Mouse (Mus musculus) layer of hippocampus, adult 2 months (tissue): ENCODE measurements around the gene Sacm1l. TPM values are rescaled to one million over a fixed set of nuclear protein-coding genes. Genes with fewer than 3 reads are reported as not detected.
A peak's percentile ranks its signal among the peaks of the same experiment; 100 is the strongest.

Experiments
- DNase-seq, 2 experiments: peaks; one replicate each; pipeline ENCODE4 v3.0.0; 2022; ENCODE audit warnings: low spot score in 2 of 2
- H3K27ac ChIP-seq: fragments of 200-600 bp; 2 replicates; pipeline ENCODE4 v1.8.1; 2022
- H3K4me3 ChIP-seq: fragments of 200-600 bp; 2 replicates; pipeline ENCODE4 v1.8.1; 2022; ENCODE audit warnings: mild to moderate bottlenecking
- CTCF ChIP-seq: fragments of 200-600 bp; conservative IDR thresholded peaks from 2 replicates; pipeline ENCODE4 v1.8.1; 2022; ENCODE audit warnings: antibody characterized with exemption, mild to moderate bottlenecking, moderate library complexity
- total RNA-seq, 2 experiments: library from RNA; stranded (reverse); gene quantifications; 2 replicates each; pipeline ENCODE4 v1.2.3; 2021

Sacm1l gene
- total RNA-seq, 2 experiments from 2014 or later = 53.7 to 56.8 TPM

DNA sequence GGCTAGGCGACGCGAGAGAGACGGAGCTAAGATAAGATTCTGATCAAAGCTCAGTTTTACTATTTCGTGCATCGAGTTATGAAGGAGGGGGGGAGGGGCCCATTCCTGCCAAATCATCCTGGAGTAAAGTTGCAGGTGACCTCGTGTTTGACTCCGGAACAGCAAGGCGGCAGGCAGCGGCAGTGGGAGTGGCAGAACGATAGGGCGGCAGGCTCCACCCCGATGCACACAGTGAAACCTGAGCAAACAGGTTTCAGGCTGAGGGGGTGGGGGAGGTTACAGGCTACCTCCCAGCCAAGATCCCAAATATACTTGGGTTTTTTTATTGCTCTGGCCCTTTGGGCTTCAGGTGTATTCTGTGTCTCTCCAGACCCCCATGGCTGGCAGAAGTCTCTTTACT is 32.9 kb upstream of the Sacm1l start:
- no peak for DNase-seq
- no peak overlapping the region for H3K27ac ChIP-seq
- no peak overlapping the region for H3K4me3 ChIP-seq
- no peak for TF ChIP-seq CTCF

GRCm38 (mm10) chr9:123497906-123498305 is 31.7 kb upstream of the Sacm1l start:
- TF ChIP-seq CTCF = no peak
- H3K4me3 ChIP-seq = no peak overlapping the region
- no peak overlapping the region for H3K27ac ChIP-seq
- DNase-seq = no peak

DNA sequence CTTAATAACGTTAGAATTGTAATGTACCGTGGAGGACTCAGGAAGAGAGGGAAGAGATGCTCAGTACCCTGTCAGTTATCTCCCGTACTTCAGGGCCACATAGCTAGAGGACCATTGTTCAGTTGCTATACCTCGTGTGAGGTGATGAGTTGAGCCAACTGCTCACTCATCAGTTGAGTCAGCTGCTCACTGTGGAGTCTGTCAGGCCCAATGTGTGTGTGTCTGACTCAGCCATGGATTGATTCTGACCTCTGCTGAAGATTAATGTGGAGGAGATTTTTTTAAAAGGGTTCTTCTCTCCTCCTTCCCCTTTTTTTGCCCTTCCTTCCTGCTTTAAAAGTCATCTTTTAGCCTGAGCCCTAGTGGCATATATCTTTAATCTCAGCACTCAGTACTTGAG is 29.1 kb upstream of the Sacm1l start:
- TF ChIP-seq CTCF = no peak
- DNase-seq = no peak
- Histone ChIP-seq H3K4me3 (no peak overlapping the region), H3K27ac (no peak overlapping the region)

DNA sequence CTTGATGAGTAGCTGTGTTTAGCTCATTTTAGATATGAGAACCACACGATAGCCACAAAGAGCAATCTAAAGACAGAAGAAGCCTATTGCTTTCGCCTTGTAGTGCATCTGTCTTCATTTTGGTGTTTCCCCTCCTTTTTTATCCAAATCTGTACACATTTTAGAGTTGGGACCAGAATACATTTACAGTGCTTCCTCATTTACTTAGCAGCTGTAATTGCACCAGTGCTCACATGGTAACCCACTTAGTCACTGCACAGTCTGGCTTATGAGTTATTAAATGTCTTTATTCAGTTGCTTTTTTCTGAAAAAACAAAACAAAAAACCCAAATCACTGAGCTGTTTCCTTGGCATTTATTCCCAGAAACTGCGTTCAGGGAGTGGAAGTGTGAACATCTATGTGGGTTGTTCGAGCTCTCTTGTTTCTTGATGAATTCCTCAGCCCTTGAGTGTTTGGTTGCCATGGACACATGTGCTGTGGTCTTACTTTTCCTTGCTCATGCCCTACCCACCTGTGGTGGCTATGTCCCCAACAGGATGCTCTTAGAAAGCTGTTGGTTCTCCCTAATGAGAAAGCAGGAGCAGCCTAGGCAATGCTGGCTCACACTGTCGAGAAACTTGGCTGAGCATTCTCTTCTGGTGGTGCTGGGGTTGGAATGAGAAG is 26.3 kb upstream of the Sacm1l start:
- DNase-seq = peak in 1 of 2 experiments; percentile 45
- no peak overlapping the region for H3K4me3 ChIP-seq
- peak overlapping the region; percentile 81 for H3K27ac ChIP-seq
- no peak for TF ChIP-seq CTCF

DNA sequence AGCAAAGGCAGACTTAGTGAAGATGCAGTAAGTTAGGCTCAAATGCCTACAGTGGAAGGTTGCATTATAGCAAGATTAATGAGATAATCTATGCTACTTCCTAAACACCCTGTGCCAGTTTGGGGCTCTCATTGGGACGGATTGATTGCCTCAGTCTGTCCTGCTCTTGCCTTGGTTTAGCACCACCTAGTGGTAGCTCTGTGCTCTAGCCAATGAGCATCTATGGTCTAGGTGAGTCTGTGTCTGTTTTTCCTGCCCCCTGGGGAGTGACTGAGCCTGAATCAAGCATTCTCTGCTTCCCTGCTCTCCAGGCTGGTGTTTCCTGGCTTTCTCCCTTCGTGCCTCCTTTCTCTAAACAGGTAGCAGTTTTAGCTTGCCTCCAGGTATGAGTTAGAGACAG is 25.2 kb upstream of the Sacm1l start:
- Histone ChIP-seq H3K4me3 (no peak overlapping the region), H3K27ac (peak overlapping the region; percentile 81; the same call in 1 of the 2 replicates)
- TF ChIP-seq CTCF = peak; percentile 97
- DNase-seq = peak in 1 of 2 experiments; percentile 53

GRCm38 (mm10) chr9:123505598-123505997 is 24.0 kb upstream of the Sacm1l start:
- no peak for DNase-seq
- TF ChIP-seq CTCF = no peak
- no peak overlapping the region for H3K27ac ChIP-seq
- H3K4me3 ChIP-seq = no peak overlapping the region

GRCm38 (mm10) chr9:123506270-123507146 is 23.1 kb upstream of the Sacm1l start:
- Histone ChIP-seq H3K4me3 (no peak overlapping the region), H3K27ac (no peak overlapping the region)
- DNase-seq = no peak
- TF ChIP-seq CTCF = no peak

DNA sequence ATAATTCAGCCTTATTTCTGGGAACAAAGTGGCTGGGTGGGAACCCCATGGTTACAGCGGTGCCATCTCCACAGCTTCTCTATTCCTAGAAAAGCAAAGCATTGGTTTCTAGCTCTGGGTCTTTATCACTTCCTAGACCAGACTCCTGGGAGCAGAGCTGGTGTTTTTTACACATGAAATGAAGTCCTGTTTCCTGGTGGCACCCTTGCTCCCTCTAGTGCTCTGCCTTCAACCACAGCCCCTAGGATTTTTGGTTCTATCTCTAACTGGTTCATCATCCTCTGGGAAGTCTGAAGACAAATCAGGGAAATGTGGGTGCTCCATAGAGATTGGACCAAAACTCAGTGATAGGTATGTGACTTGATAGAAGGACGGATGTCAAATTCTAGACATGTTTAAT is 22.2 kb upstream of the Sacm1l start:
- no peak overlapping the region for H3K27ac ChIP-seq
- TF ChIP-seq CTCF = peak; percentile 71
- no peak overlapping the region for H3K4me3 ChIP-seq
- no peak for DNase-seq

- no peak overlapping the region for H3K27ac ChIP-seq
- no peak for TF ChIP-seq CTCF
- no peak overlapping the region for H3K4me3 ChIP-seq
- no peak for DNase-seq
These were observed 20.6 kb upstream of the Sacm1l start for GRCm38 (mm10) chr9:123508986-123509385.

- peak overlapping the region; percentile 58; the same call in 1 of the 2 replicates for H3K27ac ChIP-seq
- H3K4me3 ChIP-seq = no peak overlapping the region
- no peak for DNase-seq
- TF ChIP-seq CTCF = no peak; the same call in 1 of the 2 replicates
These were observed 19.6 kb upstream of the Sacm1l start for GRCm38 (mm10) chr9:123509638-123510604.

- no peak for TF ChIP-seq CTCF
- Histone ChIP-seq H3K4me3 (no peak overlapping the region), H3K27ac (no peak overlapping the region)
- DNase-seq = no peak
These were observed 18.6 kb upstream of the Sacm1l start for GRCm38 (mm10) chr9:123510926-123511325.

DNA sequence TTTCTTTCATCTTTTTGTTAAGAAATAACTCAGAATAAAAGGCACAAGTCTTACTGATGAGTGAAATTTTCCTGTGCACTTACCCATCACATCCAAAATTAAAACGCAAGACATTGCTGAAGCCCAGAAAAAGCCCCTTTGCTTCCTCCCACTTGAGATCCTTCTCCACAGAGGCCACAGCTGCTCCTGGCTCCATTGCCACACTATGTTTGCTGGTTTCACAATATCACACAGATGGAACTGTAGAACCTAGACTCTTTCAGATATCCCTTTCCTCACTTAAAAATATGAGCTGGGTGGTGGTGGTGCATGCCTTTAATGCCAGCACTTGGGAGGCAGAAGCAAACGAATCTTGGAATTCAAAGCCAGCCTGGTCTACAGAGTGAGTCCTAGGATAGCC is 17.1 kb upstream of the Sacm1l start:
- no peak for TF ChIP-seq CTCF
- H3K4me3 ChIP-seq = no peak overlapping the region
- peak; percentile 29 to 37 for DNase-seq
- H3K27ac ChIP-seq = peak overlapping the region; percentile 75

DNA sequence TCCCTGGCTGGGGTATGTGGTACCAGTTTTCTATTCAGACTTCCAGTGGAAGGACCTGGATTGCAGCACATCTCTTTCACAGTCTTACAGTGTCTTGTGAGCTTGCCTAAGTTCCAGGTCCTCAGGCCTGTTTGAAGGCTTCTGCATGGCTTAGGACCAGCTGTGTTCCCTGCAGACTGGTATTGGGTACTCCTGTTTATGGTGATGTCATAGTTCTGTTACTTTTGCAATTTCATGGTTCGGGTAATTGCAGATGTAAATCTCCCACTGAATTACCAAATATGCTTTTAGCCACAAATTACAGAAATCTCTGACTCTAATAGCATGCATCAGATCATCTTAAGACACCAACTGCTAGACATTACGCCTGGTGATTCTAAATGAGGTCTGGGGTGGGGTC is 14.5 kb upstream of the Sacm1l start:
- TF ChIP-seq CTCF = no peak
- no peak for DNase-seq
- H3K4me3 ChIP-seq = no peak overlapping the region
- H3K27ac ChIP-seq = no peak overlapping the region
